Mouse (Mus musculus) MEL (cell line): ENCODE measurements around the gene Tmem8b. TPM values are rescaled to one million over a fixed set of nuclear protein-coding genes. Genes with fewer than 3 reads are reported as not detected.

ENCODE experiments used
- DNase-seq: peaks from one replicate; pipeline ENCODE4 v3.0.0; 2011; ENCODE audit warnings: low read depth, low spot score
- H3K27ac ChIP-seq: 2 replicates; pipeline ENCODE4 v1.5.1; 2012; ENCODE audit warnings: low read depth, mild to moderate bottlenecking, control low read depth, low read length, moderate library complexity; ENCODE audit not compliant: control insufficient read depth
- H3K27me3 ChIP-seq, 2 experiments: fragments of 150-350 bp in 1 of 2; sonication (generic) in 1 of 2; 2 replicates each; pipeline ENCODE4 v1.6.1; 2012; ENCODE audit warnings: low read length in 2 of 2, mild to moderate bottlenecking in 2 of 2, improper control_type of control experiment in 1 of 2, moderate library complexity in 1 of 2; ENCODE audit not compliant: insufficient read depth in 2 of 2, control insufficient read depth in 1 of 2
- H3K36me3 ChIP-seq, 2 experiments: 2 replicates each; pipeline ENCODE4 v1.6.1; 2012 to 2014; ENCODE audit warnings: low read length in 2 of 2, improper control_type of control experiment in 1 of 2, inconsistent platforms in 1 of 2, mild to moderate bottlenecking in 1 of 2; ENCODE audit not compliant: insufficient read depth in 2 of 2, control insufficient read depth in 1 of 2
- H3K4me1 ChIP-seq, 2 experiments: fragments of 150-350 bp in 1 of 2; sonication (generic) in 1 of 2; 2 replicates each; pipeline ENCODE4 v1.6.1; 2012; ENCODE audit warnings: low read length in 2 of 2, improper control_type of control experiment in 1 of 2, mild to moderate bottlenecking in 1 of 2; ENCODE audit not compliant: insufficient read depth in 2 of 2, control insufficient read depth in 1 of 2
- H3K4me3 ChIP-seq, 2 experiments: fragments of 150-350 bp in 1 of 2; sonication (generic) in 1 of 2; 2 replicates each; pipeline ENCODE4 v1.5.1; 2012; ENCODE audit warnings: low read depth in 2 of 2, low read length in 2 of 2, mild to moderate bottlenecking in 2 of 2, moderate library complexity in 2 of 2, control low read depth in 1 of 2, improper control_type of control experiment in 1 of 2; ENCODE audit not compliant: control insufficient read depth in 1 of 2, insufficient read depth in 1 of 2
- H3K79me2 ChIP-seq: 2 replicates; pipeline ENCODE4 v1.6.1; 2012; ENCODE audit warnings: mild to moderate bottlenecking, low read length, moderate library complexity; ENCODE audit not compliant: control insufficient read depth, poor library complexity, insufficient read depth
- H3K9ac ChIP-seq: 2 replicates; pipeline ENCODE4 v1.6.1; 2012; ENCODE audit warnings: low read depth, mild to moderate bottlenecking, control low read depth, low read length, moderate library complexity; ENCODE audit not compliant: control insufficient read depth, poor library complexity, severe bottlenecking
- H3K9me3 ChIP-seq: fragments of 150-350 bp; sonication (generic); replicated peaks from 2 replicates; pipeline ENCODE4 v1.6.1; 2012; ENCODE audit warnings: mild to moderate bottlenecking, low read length, improper control_type of control experiment, moderate library complexity; ENCODE audit not compliant: insufficient read depth
- CTCF ChIP-seq, 3 experiments: IDR thresholded peaks in 2 of 3; conservative IDR thresholded peaks in 1 of 3; 2 replicates each; pipeline ENCODE4 v1.5.1; 2011 to 2012; ENCODE audit warnings: low read length in 3 of 3, low read depth in 2 of 3, mild to moderate bottlenecking in 2 of 3, improper control_type of control experiment in 1 of 3, inconsistent platforms in 1 of 3, mixed read lengths in 1 of 3, moderate library complexity in 1 of 3; ENCODE audit not compliant: control insufficient read depth in 1 of 3, insufficient read depth in 1 of 3, poor library complexity in 1 of 3, severe bottlenecking in 1 of 3
- E2F4 ChIP-seq: IDR thresholded peaks from 2 replicates; pipeline ENCODE4 v1.6.1; 2011; ENCODE audit warnings: low read depth, low read length, improper control_type of control experiment, borderline replicate concordance
- ELF1 ChIP-seq: IDR thresholded peaks from 2 replicates; pipeline ENCODE4 v1.6.1; 2014; ENCODE audit warnings: low read depth, mild to moderate bottlenecking, inconsistent platforms, low read length, improper control_type of control experiment, moderate library complexity
- EP300 ChIP-seq, 2 experiments: IDR thresholded peaks; 2 replicates each; pipeline ENCODE4 v1.6.1; 2011; ENCODE audit warnings: improper control_type of control experiment in 2 of 2, low read length in 2 of 2, low read depth in 1 of 2, mild to moderate bottlenecking in 1 of 2
- KAT2A ChIP-seq: conservative IDR thresholded peaks from 2 replicates; pipeline ENCODE4 v1.6.1; 2012; ENCODE audit warnings: low read depth, low read length, improper control_type of control experiment, inconsistent platforms
- MAX ChIP-seq: IDR thresholded peaks from 2 replicates; pipeline ENCODE4 v1.6.1; 2011; ENCODE audit warnings: low read length, improper control_type of control experiment
- MEF2A ChIP-seq: IDR thresholded peaks from 2 replicates; pipeline ENCODE4 v1.6.1; 2014; ENCODE audit warnings: low read depth, mild to moderate bottlenecking, inconsistent platforms, low read length, improper control_type of control experiment; ENCODE audit not compliant: poor library complexity, insufficient replicate concordance, severe bottlenecking; ENCODE audit errors: extremely low read depth
- MYB ChIP-seq: IDR thresholded peaks from 2 replicates; pipeline ENCODE4 v1.6.1; 2011; ENCODE audit warnings: mild to moderate bottlenecking, low read depth, low read length, improper control_type of control experiment
- MYC ChIP-seq: IDR thresholded peaks from 2 replicates; pipeline ENCODE4 v1.6.1; 2011; ENCODE audit warnings: low read depth, mild to moderate bottlenecking, low read length, improper control_type of control experiment, moderate library complexity
- NRF1 ChIP-seq: IDR thresholded peaks from 2 replicates; pipeline ENCODE4 v1.6.1; 2014; ENCODE audit warnings: low read depth, mild to moderate bottlenecking, inconsistent platforms, low read length, improper control_type of control experiment, moderate library complexity; ENCODE audit not compliant: poor library complexity, insufficient read depth, severe bottlenecking
- POLR2AphosphoS5 ChIP-seq: IDR thresholded peaks from 2 replicates; pipeline ENCODE4 v1.6.1; 2012; ENCODE audit warnings: low read depth, borderline replicate concordance, mild to moderate bottlenecking, inconsistent platforms, low read length, moderate library complexity, mixed read lengths
- RAD21 ChIP-seq: IDR thresholded peaks from 2 replicates; pipeline ENCODE4 v1.6.1; 2011; ENCODE audit warnings: mild to moderate bottlenecking, low read depth, low read length, improper control_type of control experiment
- RCOR1 ChIP-seq: IDR thresholded peaks from 2 replicates; pipeline ENCODE4 v1.6.1; 2012; ENCODE audit warnings: low read depth, mild to moderate bottlenecking, inconsistent platforms, low read length, improper control_type of control experiment
- SIN3A ChIP-seq: IDR thresholded peaks from 2 replicates; pipeline ENCODE4 v1.6.1; 2012; ENCODE audit warnings: low read length, improper control_type of control experiment, inconsistent platforms
- TAL1 ChIP-seq: IDR thresholded peaks from 2 replicates; pipeline ENCODE4 v1.6.1; 2012; ENCODE audit warnings: mild to moderate bottlenecking, inconsistent platforms, low read length, moderate library complexity, mixed read lengths
- TBP ChIP-seq: IDR thresholded peaks from 2 replicates; pipeline ENCODE4 v1.8.0; 2011; ENCODE audit warnings: low read depth, low read length, improper control_type of control experiment
- USF1 ChIP-seq: IDR thresholded peaks from 2 replicates; pipeline ENCODE4 v1.6.1; 2014; ENCODE audit warnings: low read depth, mild to moderate bottlenecking, inconsistent platforms, low read length, improper control_type of control experiment, moderate library complexity
- polyA plus RNA-seq, 2 experiments: library from polyadenylated mRNA; stranded (reverse) in 1 of 2; unstranded in 1 of 2; fragments of >175 nt in 1 of 2; fragments of >200 nt in 1 of 2; gene quantifications; 2 replicates each; pipeline versions ENCODE4 v1.2.1 to v1.2.4; 2012; ENCODE audit warnings: low replicate concordance in 2 of 2, low read depth in 1 of 2; ENCODE audit not compliant: insufficient read length in 2 of 2, insufficient read depth in 1 of 2, missing spikeins in 1 of 2
- total RNA-seq: library from RNA; depleted of rRNA; stranded (reverse); fragments of 300-350 nt; gene quantifications from 2 replicates; pipeline ENCODE4 v1.2.3, GENCODE M21; 2012

Gene Tmem8b
- total and polyA plus RNA-seq, 3 experiments, result 0.46 to 3.6 TPM; not detected in 1

DNA sequence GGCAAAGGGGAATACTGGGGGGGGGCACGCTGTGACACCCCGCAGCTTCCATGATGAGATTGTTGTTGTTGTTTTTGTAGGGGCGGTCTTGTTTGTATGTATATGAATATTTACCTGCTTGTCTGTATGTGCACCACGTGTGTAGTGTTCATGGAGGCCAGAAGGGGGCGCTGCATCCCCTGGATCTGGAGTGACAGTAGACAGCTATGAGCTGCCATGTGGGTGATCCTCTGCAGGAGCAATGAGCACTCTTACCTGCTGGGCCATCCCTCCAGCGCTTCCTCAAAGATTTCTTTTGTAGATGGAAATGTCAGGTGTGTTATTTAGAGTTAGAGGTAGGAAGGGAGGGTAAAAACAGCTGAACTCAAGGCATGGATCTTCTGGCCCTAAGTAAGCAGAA is 34.7 kb downstream of the Tmem8b start:
- no peak overlapping the region for H3K27ac ChIP-seq
- TF ChIP-seq RAD21 (peak; percentile 13), NRF1 (no peak), CTCF (IDR thresholded peaks at IDR 0.05 in 2 of 3, conservative IDR thresholded peaks at IDR 0.05 in 1 of 3; ENCODE audit: control insufficient read depth in 1 of 3, insufficient read depth in 1 of 3, low read depth in 2 of 3, low read length in 3 of 3, poor library complexity in 1 of 3, severe bottlenecking in 1 of 3) (peak; percentile 57 to 66 (median 57))
- H3K9me3 ChIP-seq, result no peaks in the 10 kb centered on the region
- peak; percentile 24 for DNase-seq
- H3K9ac ChIP-seq, result no peak overlapping the region
- H3K4me1 ChIP-seq, result no peaks in the 10 kb centered on the region
- no peaks in the 10 kb centered on the region for H3K79me2 ChIP-seq
- no peak overlapping the region for H3K4me3 ChIP-seq
- H3K36me3 ChIP-seq, result no peaks in the 10 kb centered on the region
- H3K27me3 ChIP-seq, result peaks cover 15 to 18% of the 10 kb centered on the region in 2 experiments

DNA sequence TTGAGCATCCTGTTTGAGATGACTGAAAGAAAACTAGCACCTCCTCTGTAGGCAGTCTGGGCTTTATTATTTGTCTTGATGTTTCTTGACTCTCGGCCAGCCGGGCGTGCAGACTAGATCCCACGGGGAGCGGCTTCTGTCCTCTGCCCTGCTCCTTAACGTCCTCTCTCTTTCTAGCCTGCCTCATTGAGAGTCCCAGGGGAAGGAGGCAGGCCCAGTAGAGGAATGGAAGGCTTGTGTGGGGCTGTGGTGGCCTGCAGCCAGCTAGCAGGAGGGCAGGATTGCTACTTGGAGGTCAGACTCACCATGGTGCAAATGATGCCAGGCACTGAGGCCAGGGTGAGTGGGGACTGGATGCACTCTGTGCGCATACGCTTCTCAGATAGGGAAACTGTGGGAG is 35.1 kb downstream of the Tmem8b start:
- no peak overlapping the region for H3K27ac ChIP-seq
- H3K27me3 ChIP-seq, result peaks cover 17 to 18% of the 10 kb centered on the region in 2 experiments
- H3K9me3 ChIP-seq, result no peaks in the 10 kb centered on the region
- H3K4me3 ChIP-seq, result no peak overlapping the region
- no peaks in the 10 kb centered on the region for H3K79me2 ChIP-seq
- DNase-seq, result no peak
- no peaks in the 10 kb centered on the region for H3K36me3 ChIP-seq
- H3K4me1 ChIP-seq, result no peaks in the 10 kb centered on the region
- TF ChIP-seq EP300 (IDR thresholded peaks at IDR 0.05; ENCODE audit: low read depth in 1 of 2, low read length in 2 of 2) (no peak), MYC (no peak), RCOR1 (no peak), ELF1 (no peak), TBP (no peak), E2F4 (no peak), POLR2AphosphoS5 (no peak), SIN3A (no peak), KAT2A (no peak), CTCF (IDR thresholded peaks at IDR 0.05 in 2 of 3, conservative IDR thresholded peaks at IDR 0.05 in 1 of 3; ENCODE audit: control insufficient read depth in 1 of 3, insufficient read depth in 1 of 3, low read depth in 2 of 3, low read length in 3 of 3, poor library complexity in 1 of 3, severe bottlenecking in 1 of 3) (no peak), MAX (no peak), USF1 (no peak), TAL1 (no peak), MEF2A (no peak), MYB (no peak)
- H3K9ac ChIP-seq, result no peak overlapping the region
